Mouse (Mus musculus) liver, adult (tissue): ENCODE measurements at regions not wholly inside any gene's neighbourhood (a gene's known extent, or its start where the extent isn't known, plus 50 kb on each side); places are given as distances from the start of the nearest gene placed in this dataset.

Experiments used
- GATA4 ChIP-seq: IDR thresholded peaks from 2 replicates; pipeline ENCODE4 v1.6.1; 2014; ENCODE audit warnings: mild to moderate bottlenecking, low read length; ENCODE audit not compliant: insufficient replicate concordance

DNA sequence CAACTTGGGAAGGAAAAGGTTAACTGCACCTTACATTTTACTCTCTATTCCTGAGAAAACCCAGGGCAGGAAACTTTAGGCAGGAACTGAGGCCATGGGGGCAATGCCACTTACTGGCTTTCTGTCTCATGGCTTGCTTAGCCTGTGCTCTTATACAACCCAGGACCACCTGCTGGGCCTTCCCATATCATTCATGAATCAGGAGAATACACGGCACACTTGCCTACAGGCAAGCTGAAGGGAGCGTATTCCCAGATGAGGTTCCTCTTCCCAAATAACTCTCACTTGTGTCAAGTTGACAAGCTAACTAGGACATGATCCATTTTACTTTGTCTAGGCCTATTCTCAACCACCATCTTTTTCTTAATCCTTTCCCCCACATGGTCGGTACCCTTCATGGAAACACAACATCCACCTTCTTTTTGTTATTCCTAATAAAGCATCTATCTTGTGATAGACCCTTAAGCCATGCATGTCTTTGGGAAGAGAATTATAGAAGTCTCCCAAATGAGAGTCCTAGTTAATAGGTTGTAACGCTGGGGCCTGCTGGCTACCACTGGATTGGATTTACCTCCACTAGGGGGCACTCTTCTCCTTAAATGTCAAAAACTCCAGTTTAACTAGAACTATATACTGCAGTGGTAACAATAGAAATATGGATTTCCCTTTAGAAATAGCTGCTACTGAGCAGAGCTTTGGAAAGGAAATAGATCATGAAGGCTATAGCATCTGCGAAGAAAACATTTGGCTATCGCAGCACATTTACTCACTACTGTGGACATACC, 373.2 kb upstream of the Gm10131 start:
- no peak for TF ChIP-seq GATA4

DNA sequence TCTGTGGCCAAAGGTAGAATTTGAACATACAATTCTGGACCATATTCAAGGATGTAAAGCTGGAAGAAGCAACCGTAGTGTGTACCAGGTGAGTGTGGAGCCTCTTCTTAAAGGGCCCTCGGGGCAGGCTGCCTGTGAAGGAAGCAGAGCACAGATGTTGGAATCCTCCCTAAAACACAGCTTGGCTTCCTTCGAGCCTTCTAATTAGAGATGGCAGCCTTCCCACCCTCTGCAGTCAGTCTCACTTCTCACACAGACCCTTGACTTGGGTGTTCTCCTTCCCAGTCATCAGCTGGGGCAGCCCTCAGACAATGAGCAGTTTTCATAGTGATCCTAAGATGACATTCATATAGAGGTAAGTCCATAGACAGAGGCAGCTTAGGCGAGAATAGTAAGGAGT, 371.7 kb upstream of the Gm10131 start:
- no peak for TF ChIP-seq GATA4

DNA sequence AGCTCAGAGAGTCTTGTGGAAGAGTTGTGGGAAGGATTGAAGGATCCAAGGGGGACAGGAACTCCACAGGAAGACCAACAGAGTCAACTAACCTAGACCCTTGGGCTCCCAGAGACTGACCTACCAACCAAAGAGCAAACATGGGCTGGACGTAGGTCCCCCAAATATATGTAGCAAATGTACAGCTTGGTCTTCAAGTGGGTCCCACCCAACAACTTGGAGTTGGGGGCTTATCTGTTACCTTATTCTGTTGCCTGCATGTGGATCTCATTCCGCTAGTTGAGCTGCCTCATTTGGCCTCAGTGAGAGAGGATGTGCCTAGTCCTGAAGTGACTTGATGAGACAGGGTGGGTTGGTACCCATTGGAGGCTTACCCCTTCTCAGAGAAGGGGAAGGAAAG, 371.1 kb upstream of the Gm10131 start:
- no peak for TF ChIP-seq GATA4

DNA sequence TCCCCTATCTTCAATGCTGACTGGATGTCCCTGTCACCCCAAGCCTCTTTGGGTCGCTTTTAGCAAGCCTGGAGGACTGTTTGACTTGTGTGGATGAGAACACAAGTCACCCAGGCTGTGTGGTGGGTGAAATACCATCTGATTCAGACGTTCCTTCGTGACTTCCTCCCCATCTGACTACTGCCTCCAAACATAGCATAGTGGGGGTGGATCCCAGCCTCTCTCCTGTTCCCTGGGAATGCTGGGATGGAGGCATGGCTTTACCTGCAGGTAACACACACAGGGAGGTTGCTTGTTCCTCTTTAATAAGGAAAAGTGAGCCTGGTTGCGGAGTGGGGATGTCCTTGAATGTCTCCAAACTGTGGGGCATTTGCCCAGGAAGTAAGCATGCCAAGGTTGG, 369.0 kb upstream of the Gm10131 start:
- TF ChIP-seq GATA4: no peak

DNA sequence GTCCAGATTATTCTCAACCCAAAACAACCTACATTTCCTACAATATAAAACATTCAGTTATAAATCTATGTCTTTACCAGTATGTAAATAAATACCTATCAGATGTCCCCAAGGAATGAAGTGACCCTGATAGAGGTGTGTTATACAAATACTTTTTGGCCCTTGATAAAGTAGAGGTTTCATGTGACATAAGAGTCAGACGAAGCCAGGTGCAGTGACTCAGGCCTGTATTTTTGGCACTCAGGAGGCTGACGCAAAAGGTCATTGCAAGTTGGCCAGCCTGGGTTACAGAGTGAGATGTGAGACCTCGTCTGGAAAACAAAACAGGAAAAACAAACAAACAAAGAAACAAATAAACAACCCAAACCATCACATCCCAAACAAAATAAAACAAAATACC, 367.4 kb upstream of the Gm10131 start:
- TF ChIP-seq GATA4: no peak

DNA sequence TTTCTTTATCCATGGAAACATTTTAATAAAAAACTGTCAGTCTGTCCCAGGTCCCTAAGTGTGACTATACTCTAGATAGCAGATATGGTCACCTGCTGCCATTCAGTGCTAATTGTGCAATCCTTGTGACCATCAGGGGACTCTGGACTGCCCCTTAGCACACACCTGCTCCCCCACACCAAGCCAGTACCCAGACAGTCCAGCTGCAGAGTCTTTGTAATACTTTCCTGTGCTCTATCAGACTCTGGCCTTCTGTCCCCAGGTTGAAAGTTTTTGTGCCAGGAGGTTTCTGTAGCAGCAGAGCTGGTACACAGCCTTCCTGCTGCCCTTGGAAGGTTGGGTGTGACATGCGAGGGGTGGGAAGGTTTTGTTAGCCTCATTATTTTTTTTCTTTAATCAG, 366.9 kb upstream of the Gm10131 start:
- 0 out of 2 replicates have a peak, but pooled peaks have one; percentile 15 for TF ChIP-seq GATA4

DNA sequence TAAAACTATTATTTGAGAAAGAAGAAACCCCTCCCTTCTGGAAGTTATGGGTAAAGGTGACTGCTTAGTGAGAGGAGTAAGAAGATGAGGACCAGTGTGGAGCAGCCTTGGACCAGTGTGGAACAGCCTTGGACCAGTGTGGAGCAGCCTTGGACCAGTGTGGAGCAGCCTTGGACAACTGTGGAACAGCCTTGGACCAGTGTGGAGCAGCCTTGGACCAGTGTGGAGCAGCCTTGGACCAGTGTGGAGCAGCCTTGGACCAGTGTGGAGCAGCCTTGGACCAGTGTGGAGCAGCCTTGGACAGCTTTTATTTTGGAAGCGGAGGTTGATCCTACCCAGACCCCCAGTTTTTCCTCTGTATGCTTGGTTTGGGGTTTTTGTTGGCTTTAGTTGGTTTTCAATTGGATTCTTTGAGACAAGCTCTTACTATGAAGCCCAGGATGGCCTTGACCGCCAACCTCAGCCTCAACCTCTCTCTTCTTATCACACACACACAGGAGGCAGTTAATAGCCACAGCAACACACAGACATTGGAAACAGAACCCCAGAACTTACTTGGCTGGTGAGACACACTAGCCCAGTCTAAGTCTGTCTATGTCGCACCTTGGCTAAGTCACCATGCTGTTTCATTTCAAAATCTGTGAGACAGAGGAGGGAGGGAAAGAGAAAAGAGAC, 364.7 kb upstream of the Gm10131 start:
- no peak for TF ChIP-seq GATA4

DNA sequence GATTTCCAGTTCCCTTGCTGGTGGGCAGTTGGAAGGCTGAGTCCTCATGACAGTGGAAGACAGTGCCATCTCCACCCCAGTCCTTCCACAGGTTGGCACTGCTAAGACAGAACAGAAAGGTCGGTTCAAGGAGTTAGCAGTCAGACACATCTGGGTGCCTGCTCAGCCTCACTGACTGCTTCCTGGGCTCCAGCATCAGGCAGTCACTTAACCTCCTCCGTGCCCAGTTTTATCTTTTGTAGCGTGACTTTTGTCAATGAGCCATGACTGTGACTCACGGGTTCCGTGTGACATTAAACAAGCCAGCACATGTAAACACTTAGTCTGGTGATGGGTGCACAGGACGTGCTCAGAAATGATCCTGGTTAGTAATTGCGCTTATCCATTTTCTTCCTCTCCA, 363.1 kb upstream of the Gm10131 start:
- TF ChIP-seq GATA4: no peak

DNA sequence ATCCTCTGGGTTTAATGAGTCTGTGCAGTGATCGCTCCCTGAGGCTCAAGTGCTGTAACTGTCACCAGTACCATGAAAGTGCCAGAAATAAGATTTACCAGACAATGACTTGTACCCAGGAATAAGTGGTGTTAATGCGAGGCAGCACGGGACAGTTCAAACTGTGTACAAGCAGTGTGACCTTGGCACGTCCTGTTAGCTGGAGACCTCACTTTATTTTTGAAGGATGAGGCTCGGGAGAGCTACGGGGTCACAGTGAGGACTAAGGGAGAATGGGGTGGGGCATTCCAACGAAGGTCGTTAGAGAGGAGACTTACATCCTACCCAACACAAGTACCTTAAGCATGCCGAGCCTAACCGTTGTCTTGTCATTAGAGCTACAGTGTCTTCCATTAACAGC, 362.2 kb upstream of the Gm10131 start:
- no peak for TF ChIP-seq GATA4

DNA sequence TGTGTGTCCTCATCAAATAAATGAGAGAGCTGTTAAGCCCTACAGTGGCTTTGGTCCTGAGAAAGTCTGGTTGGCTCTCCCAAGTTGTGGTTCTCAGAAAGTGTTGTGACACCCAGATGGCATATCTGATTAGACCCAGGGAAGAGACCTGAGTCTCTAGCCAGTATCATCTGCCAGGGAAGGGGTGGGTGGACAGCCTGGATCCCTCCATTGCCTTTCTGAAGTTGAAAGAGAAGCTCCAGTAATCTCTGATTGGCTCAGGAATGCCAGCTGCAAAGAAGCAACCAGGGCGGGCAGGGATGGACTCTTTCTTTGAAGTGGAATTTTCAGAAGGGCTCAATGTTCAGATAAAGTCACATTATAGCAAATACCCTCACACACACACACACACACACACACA, 361.8 kb upstream of the Gm10131 start:
- no peak for TF ChIP-seq GATA4

DNA sequence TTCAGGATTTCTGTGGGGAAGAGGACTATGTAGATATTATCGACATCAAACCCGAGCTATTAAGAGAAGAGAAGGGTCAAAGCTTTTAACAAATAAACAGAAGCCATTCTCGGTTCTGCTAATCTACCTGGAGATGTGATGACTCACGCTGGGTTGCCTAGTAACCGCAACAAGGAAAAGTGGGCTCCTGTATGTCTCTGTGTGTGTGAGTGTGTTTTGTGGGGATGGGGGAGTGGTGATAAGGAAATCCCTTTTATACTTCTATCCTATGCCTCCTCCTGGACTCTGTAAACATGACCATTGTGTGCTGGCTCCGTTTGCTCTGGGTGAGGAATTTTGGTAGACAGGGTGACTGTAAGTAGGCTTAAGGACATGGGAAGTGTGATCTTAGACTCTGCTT, 361.3 kb upstream of the Gm10131 start:
- no peak for TF ChIP-seq GATA4

DNA sequence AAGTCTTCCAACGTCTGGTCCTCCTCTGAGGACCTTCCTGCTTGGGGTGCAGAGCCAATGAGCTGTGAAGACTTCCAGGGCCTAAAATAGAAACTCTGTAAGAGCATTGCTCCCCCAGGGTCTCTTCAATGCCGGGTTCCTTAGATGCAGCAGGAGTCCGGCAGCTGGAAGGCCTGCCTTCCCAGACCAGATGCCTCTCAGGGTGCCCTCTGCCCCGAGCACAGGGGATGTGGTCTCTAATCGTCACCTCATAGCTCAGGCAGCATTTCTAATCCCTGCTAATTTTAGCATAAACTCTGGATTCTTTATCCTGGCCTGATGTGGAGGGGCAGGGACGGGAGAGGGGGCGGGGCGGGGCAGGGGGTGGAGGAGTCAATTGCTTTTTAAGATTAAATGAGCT, 360.9 kb upstream of the Gm10131 start:
- TF ChIP-seq GATA4: no peak

DNA sequence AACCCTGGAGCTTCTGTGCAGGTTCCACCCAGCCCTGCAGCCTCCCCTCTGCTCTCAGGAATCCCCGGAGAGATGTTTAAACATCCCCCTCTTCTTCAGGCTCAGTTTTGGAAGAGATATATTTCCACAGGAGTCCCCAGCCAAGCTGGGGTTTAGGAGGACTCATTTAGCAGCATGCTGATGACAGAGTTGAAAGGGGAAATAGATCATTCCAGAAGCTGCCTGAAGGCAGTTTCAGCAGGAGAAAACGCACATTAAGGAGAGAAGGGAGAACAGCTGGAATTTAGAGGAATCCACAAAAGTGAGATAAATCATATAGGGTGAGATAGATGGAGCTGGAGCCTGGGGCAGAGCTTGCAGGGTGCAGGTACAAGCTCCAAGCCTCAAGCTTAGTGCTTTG, 357.6 kb upstream of the Gm10131 start:
- no peak for TF ChIP-seq GATA4

DNA sequence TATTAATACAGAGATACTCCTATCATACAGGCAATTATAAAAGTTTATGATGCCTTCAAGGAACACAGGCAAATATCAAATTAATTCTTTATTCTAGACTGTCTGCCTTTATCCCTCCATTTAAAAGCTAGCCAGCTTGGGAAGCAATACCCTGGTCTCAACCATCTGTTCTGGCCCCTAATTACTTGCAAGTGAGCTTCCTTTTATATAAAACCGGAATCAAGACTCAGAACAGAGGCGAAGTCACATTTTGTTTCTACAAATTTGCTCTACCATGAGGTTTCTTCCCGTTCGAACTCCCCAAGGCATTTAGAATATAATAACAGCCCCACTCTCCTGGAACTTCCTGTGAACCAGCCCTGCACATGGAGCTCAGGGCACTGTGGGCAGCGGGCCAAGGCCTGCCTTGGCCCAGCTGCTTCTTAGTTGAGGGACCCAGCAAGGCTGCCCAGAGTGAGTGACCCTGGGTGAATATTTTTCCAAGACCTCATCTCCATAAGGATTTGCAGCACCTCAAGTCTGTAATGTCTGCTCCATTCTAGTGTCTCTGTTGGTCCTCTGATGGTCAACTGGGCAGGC, 355.3 kb upstream of the Gm10131 start:
- TF ChIP-seq GATA4: no peak

DNA sequence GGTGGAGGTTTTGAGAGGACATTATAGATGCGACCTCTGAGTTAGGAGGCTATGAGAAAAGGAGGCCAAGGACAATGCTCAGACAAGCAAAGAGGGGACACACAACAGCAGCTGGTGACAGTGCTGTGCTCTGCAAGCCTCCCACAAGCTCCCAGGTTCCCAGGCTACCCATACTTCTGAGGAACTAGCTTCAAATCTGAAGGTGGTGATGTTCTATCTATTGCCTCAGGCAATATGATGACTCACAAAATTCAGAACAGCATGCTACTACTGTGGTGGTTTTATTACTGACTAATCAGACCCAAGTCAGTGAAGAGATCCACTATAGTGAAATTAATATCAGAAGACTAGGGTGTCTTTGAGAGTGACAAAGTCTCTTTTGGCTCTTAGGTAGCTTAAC, 353.9 kb upstream of the Gm10131 start:
- no peak for TF ChIP-seq GATA4

DNA sequence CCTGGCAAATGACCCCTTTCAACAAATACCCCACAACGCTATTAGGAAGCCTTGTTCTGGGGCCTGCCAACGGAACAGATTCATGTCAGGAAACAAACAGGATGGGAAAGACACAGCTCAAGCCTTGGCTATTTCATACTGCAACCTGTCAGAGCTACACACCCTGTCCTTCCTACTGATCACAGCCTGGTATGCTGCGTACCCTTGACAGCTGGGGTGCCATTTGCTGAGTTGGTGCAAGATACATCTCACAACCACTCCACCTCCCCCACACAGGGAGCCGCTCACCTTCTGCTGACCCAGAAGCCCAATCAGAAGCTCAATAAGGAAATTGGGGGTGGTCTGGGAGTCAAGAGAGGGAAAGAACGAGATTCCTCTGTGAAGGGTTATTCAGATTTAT, 350.7 kb upstream of the Gm10131 start:
- no peak for TF ChIP-seq GATA4

DNA sequence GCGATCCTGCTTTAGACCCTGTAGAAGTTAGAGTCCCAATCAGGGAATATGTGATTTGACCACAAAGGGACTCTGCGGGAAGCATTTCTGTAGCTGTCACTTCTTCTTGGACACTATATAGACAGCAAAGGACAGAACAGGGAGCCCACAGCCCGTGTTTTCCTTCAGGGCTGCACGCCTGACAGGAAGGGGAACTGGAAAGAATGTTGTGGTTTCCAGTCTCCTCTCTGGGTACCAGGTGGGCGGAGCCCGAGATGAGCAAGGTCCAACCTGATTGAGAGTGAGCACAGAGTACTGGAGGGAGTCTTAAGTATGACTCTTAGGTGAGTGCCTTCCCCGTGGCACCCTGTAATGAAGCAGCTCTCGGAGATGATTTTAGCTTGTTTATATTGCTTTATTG, 346.8 kb upstream of the Gm10131 start:
- no peak for TF ChIP-seq GATA4

DNA sequence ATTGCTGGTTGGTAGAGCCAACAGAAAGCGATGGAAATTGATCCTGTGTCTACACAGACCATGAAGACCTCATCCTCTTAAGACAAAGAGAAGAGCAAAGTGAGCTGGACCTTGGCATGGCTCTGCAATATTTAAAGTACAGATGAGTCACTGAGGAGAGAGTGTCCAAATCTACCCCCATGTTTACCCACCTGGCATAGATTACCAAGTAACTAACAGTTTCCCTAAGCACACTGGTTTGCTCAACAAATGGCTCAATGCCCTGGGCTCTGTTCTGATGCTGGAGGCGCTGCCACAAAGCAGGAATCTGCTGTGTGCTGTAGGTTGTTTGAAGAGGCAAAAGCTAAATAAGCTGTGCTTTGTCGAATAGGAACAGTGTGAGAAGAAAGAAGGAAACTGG, 345.0 kb upstream of the Gm10131 start:
- TF ChIP-seq GATA4: no peak
